Mouse (Mus musculus) heart, postnatal 4 days (tissue): ENCODE measurements around the gene Gm13277. TPM values are rescaled to one million over a fixed set of nuclear protein-coding genes. Genes with fewer than 3 reads are reported as not detected.
"Not testable (repeated sequence)": the region's sequence is repeated elsewhere in the genome, so short reads cannot be mapped to it uniquely, and the experiment has no call there.

Experiments used
- DNase-seq: peaks from one replicate; pipeline ENCODE4 v3.0.0; 2021
- total RNA-seq, 2 experiments: library from RNA; stranded (reverse); gene quantifications; 2 replicates each; pipeline ENCODE4 v1.2.3; 2021

Gene Gm13277
- total RNA-seq, result not detected

DNA sequence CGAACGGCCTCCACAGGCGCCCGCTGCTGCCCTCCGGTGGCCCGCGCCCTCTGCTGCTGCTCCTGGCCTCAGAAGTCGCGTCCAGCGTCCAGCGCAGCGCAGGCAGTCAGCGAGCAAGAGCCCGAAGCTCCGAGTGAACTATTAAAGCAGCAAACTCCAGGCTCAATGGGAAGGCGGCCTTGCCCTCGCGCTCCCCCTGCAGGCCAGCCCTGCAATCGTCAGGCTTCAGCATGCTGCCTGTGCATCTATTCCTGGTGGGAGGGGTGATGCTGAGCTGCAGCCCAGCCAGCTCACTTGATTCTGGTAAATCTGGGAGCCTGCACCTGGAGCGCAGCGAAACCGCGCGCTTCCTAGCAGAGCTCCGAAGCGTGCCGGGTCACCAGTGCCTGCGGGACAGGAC lies at the start of gene Gm13277:
Gene Gm13277 (plus strand): TSS at position 231 of the 400 bp plus-strand sequence.
- peak; percentile 79 for DNase-seq

DNA sequence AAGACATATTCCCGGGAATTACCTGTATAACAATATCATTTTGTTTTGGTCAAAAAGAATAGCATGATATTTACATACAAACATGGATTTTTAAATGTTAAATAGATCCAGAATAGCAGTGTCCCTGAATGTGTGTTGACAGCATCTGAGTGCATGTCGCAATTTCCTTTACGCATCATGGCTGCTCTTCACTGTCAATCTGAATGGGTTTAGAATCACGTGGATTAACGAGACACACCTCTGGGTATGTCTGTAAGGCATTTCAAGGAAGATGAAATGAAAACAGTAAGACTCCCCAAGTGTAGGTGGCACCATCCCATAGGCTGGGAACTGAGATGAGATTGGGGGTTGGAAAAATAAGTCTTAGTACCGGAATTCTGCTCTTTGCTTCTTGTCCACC lies 49.4 kb upstream of the Gm13277 start:
- no peak for DNase-seq

DNA sequence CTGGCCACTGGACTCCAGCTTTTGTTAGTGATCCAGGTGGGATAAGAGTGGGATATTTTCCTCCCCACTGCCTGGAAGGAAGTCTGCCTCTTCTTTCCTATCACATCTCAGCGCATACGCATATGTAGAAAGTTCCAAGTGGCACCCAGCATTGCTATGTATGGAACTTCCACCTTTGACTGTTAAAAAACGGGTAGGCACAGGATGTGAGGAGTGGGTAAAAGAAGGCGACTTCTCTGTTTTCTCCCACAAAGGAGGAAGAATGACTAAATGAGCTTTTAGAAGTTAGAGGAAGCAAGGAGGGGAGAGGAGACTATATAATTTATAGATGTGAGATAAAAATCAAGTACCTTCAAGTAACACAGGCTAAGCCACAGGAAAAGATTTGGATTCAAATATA lies 47.0 kb upstream of the Gm13277 start:
- DNase-seq, result no peak

GRCm38 (mm10) chr4:88742771-88743371 lies 45.6 kb upstream of the Gm13277 start:
- no peak for DNase-seq

- DNase-seq, result no peak
Measured at GRCm38 (mm10) chr4:88744207-88744606, 44.2 kb upstream of the Gm13277 start.

DNA sequence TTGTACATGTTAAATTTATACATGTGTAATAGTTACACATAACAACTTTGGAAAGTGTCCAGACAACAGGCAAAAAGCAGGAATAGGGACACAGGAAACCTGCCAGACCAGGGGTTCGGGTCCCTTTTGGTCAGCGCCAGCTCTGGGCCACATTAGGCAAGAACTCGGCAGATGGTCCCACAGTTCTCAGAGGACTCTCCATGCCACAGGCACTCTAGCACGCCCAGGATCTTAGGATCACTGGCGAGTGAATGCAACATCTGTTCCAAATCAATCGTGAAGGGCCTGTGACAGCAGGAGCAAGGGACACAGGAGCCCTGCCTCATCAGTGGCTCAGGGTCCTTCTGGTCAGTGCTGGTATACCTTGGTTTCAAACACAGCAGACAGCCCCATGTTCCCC lies 38.5 kb upstream of the Gm13277 start:
- no peak for DNase-seq

GRCm38 (mm10) chr4:88754818-88755340 lies 33.6 kb upstream of the Gm13277 start, which contains the start of gene Gm13271:
Gene Gm13271, plus strand, starts transcription at chr4:88754868.
- peak; percentile 75 for DNase-seq

DNA sequence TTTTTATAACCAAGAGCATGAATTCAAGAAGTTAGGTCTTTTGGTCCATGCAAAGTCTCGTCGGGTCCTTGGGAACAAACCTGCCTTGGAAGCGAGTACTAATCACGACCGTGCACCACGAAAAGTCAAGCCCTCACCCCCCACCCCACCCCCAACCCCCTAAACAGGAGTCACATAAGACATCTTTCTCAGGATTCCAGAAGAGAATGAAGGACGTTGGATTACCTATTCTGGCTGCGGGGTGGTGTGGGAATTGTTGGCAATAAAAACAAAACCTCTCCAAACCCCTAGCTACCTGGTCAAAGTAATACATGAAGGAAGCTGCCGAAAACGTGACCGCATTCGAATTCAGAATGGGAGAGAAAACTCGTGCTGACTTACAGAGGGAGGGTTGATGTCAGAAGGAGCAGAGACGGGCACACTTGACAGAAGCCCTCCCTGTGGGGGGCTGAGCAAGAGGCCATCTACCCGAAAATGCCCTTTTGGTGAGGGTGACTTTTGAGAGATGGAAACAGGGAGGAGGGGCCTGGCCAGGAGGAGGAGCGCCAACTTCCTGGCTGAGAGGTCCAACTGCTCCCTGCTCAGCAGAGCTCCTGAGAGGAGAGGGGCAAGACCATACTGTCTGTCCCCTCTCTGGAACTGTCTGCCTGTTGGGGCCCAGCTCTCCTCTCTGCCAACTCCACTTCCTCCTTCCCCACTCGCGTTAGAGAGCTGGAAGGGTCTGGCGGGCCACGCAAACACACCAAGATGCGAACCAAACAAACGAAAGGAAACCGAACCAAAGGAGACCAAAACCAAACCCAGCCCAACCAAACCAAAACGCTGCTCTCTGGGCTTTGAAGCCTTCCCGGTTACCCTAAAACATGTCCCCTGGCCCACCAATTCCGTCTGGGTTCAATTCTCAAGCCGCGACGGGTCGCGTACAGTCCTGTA lies 31.6 kb upstream of the Gm13277 start:
- peak; percentile 21 for DNase-seq

- DNase-seq, result peak; percentile 91
Measured at GRCm38 (mm10) chr4:88757628-88758031, 30.8 kb upstream of the Gm13277 start.

GRCm38 (mm10) chr4:88758751-88759150 lies 29.7 kb upstream of the Gm13277 start:
- DNase-seq, result not testable (repeated sequence)

DNA sequence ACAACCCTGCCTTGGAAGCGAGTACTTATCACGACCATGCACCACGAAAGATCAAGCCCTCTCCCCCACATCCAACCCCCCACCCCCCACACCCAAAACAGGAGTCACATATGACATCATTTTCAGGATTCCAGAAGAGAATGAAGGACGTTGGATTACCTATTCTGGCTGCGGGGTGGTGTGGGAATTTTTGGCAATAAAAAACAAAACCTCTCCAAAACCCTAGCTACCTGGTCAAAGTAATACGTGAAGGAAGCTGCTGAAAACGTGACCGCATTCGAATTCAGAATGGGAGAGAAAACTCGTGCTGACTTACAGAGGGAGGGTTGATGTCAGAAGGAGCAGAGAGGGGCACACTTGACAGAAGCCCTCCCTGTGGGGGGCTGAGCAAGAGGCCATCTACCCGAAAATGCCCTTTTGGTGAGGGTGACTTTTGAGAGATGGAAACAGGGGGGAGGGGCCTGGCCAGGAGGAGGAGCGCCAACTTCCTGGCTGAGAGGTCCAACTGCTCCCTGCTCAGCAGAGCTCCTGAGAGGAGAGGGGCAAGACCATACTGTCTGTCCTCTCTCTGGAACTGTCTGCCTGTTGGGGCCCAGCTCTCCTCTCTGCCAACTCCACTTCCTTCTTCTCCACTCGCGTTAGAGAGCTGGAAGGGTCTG lies 28.7 kb upstream of the Gm13277 start, which contains the start of gene Gm13283:
Gene Gm13283 (plus strand): TSS at position 510 of the 659 bp plus-strand sequence.
- DNase-seq, result peak; percentile 45

GRCm38 (mm10) chr4:88760431-88760830 lies 28.0 kb upstream of the Gm13277 start:
- peak; percentile 80 for DNase-seq

- DNase-seq, result peak; percentile 79
Measured at GRCm38 (mm10) chr4:88761776-88762175, 26.7 kb upstream of the Gm13277 start.

DNA sequence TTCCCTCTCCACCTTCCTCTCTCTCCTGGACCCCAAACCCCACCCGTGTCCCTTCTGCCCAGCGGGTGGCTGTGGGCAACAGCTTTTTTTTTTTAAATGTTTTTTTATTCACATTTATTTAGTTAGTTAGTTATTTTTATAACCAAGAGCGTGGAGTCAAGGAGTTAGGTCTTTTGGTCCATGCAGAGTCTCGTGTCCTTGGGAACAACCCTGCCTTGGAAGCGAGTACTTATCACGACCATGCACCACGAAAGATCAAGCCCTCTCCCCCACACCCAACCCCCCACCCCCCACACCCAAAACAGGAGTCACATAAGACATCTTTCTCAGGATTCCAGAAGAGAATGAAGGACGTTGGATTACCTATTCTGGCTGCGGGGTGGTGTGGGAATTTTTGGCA lies 26.1 kb upstream of the Gm13277 start:
- peak; percentile 21 for DNase-seq

- peak; percentile 64 for DNase-seq
Measured at GRCm38 (mm10) chr4:88763384-88764018, 24.9 kb upstream of the Gm13277 start.

DNA sequence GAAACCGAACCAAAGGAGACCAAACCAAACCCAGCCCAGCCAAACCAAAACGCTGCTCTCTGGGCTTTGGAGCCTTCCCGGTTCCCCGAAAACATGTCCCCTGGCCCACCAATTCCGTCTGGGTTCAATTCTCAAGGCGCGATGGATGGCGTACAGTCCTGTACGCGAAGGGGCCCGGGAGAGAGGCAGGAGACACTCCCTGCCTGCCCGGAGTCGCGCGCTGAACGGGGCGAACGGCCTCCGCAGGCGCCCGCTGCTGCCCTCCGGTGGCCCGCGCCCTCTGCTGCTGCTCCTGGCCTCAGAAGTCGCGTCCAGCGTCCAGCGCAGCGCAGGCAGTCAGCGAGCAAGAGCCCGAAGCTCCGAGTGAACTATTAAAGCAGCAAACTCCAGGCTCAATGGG lies 14.9 kb upstream of the Gm13277 start, which contains the start of gene Gm13290:
Gene Gm13290 (plus strand): TSS at position 301 of the 400 bp plus-strand sequence.
- not testable (repeated sequence) for DNase-seq

GRCm38 (mm10) chr4:88776622-88777021 lies 11.8 kb upstream of the Gm13277 start, which contains the start of gene Gm13289:
Gene Gm13289, plus strand, starts transcription at chr4:88776922.
- DNase-seq, result not testable (repeated sequence)

- DNase-seq, result not testable (repeated sequence)
Measured at GRCm38 (mm10) chr4:88779550-88779949, 8.9 kb upstream of the Gm13277 start, which contains the start of gene Gm13272. Gene Gm13272, plus strand, starts transcription at chr4:88779850.

GRCm38 (mm10) chr4:88780320-88780719 lies 8.1 kb upstream of the Gm13277 start:
- DNase-seq, result not testable (repeated sequence)

DNA sequence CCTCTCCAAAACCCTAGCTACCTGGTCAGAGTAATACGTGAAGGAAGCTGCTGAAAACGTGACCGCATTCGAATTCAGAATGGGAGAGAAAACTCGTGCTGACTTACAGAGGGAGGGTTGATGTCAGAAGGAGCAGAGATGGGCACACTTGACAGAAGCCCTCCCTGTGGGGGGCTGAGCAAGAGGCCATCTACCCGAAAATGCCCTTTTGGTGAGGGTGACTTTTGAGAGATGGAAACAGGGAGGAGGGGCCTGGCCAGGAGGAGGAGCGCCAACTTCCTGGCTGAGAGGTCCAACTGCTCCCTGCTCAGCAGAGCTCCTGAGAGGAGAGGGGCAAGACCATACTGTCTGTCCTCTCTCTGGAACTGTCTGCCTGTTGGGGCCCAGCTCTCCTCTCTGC lies 6.6 kb upstream of the Gm13277 start, which contains the start of gene Ifnz:
Gene Ifnz (plus strand): TSS at position 301 of the 400 bp plus-strand sequence.
- DNase-seq, result not testable (repeated sequence)

DNA sequence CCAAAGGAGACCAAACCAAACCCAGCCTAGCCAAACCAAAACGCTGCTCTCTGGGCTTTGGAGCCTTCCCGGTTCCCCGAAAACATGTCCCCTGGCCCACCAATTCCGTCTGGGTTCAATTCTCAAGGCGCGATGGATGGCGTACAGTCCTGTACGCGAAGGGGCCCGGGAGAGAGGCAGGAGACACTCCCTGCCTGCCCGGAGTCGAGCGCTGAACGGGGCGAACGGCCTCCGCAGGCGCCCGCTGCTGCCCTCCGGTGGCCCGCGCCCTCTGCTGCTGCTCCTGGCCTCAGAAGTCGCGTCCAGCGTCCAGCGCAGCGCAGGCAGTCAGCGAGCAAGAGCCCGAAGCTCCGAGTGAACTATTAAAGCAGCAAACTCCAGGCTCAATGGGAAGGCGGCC lies 6.1 kb upstream of the Gm13277 start:
- DNase-seq, result peak; percentile 33

DNA sequence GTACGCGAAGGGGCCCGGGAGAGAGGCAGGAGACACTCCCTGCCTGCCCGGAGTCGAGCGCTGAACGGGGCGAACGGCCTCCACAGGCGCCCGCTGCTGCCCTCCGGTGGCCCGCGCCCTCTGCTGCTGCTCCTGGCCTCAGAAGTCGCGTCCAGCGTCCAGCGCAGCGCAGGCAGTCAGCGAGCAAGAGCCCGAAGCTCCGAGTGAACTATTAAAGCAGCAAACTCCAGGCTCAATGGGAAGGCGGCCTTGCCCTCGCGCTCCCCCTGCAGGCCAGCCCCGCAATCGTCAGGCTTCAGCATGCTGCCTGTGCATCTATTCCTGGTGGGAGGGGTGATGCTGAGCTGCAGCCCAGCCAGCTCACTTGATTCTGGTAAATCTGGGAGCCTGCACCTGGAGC lies 3.0 kb upstream of the Gm13277 start, which contains the start of gene Gm13276:
Gene Gm13276 (plus strand): TSS at position 301 of the 400 bp plus-strand sequence.
- not testable (repeated sequence) for DNase-seq
